Mouse (Mus musculus): Measurements from ENCODE around the gene Dlgap1. TPM values are rescaled to one million over a fixed set of nuclear protein-coding genes. Genes with fewer than 3 reads are reported as not detected.
A peak's percentile ranks its signal among the peaks of the same experiment; 100 is the strongest.

The Dlgap1 gene
- polyA plus RNA-seq, 1 experiment from 2014 or later = 34.9 TPM

- no peaks in the 10 kb centered on the region for H3K36me3 ChIP-seq (replicated peaks; ENCODE audit: control insufficient read depth, insufficient read depth)
- H3K4me1 ChIP-seq (replicated peaks; ENCODE audit: control insufficient read depth, insufficient read depth, low read length) = no peaks in the 10 kb centered on the region
- no peak overlapping the region for H3K9ac ChIP-seq
- H3K4me2 ChIP-seq (replicated peaks) = no peak overlapping the region
- ATAC-seq (ENCODE audit: low FRiP score) (no peak), DNase-seq (ENCODE audit: low spot score) (no peak)
- no peaks in the 10 kb centered on the region for H3K27me3 ChIP-seq (ENCODE audit: control insufficient read depth, insufficient read depth, low read length)
- no peak overlapping the region for H3K4me3 ChIP-seq (replicated peaks; ENCODE audit: low read length)
- H3K27ac ChIP-seq = no peak overlapping the region
- WGBS = 89% methylated on average over 13 of the region's 13 CpGs
- no peaks in the 10 kb centered on the region for H3K9me3 ChIP-seq (ENCODE audit: control insufficient read depth, low read length)
Observed at GRCm38 (mm10) chr17:70673985-70674384, 705.1 kb downstream of the Dlgap1 start.

DNA sequence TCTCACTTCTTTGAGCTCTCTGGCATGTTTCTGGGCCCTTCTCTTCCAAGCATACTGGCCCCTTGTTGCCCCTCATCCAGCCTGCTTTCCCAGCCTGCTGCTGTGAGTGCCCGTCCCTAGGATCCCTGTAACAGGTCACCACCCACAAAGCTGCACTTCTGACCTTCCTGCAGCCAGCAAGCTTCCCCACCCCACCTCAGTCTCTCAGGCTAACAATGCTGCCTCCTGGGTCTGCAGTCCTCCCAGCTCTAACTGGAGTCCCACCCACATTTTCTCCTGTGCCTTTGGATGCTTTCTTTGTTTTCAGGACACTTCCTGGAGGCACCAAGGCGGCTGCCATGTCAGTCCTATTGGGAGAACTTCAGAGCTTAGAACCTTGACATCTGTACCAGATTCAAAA lies 707.6 kb downstream of the Dlgap1 start:
- H3K4me1 ChIP-seq (replicated peaks; ENCODE audit: control insufficient read depth, insufficient read depth, low read length) = no peaks in the 10 kb centered on the region
- 27% methylated on average over 2 of the region's 2 CpGs for WGBS
- no peak for DNase-seq (ENCODE audit: low spot score)
- H3K4me3 ChIP-seq (replicated peaks; ENCODE audit: low read length) = no peak overlapping the region
- H3K27me3 ChIP-seq (ENCODE audit: control insufficient read depth, insufficient read depth, low read length) = no peaks in the 10 kb centered on the region
- no peaks in the 10 kb centered on the region for H3K36me3 ChIP-seq (replicated peaks; ENCODE audit: control insufficient read depth, insufficient read depth)
- H3K4me2 ChIP-seq (replicated peaks) = no peak overlapping the region
- H3K27ac ChIP-seq = no peak overlapping the region
- H3K9me3 ChIP-seq (ENCODE audit: control insufficient read depth, low read length) = no peaks in the 10 kb centered on the region
- no peak overlapping the region for H3K9ac ChIP-seq
- no peak for ATAC-seq (ENCODE audit: low FRiP score)

GRCm38 (mm10) chr17:70683561-70684167 lies 714.8 kb downstream of the Dlgap1 start:
- DNase-seq (ENCODE audit: low spot score) (peak; percentile 84), ATAC-seq (ENCODE audit: low FRiP score) (peak; percentile 63)
- H3K4me1 ChIP-seq (replicated peaks; ENCODE audit: control insufficient read depth, insufficient read depth, low read length) = no peaks in the 10 kb centered on the region
- 15% methylated on average over 15 of the region's 15 CpGs for WGBS
- no peaks in the 10 kb centered on the region for H3K27me3 ChIP-seq (ENCODE audit: control insufficient read depth, insufficient read depth, low read length)
- no peak overlapping the region for H3K9ac ChIP-seq
- H3K4me3 ChIP-seq (replicated peaks; ENCODE audit: low read length) = no peak overlapping the region
- no peaks in the 10 kb centered on the region for H3K9me3 ChIP-seq (ENCODE audit: control insufficient read depth, low read length)
- no peak overlapping the region for H3K4me2 ChIP-seq (replicated peaks)
- H3K27ac ChIP-seq = no peak overlapping the region
- no peaks in the 10 kb centered on the region for H3K36me3 ChIP-seq (replicated peaks; ENCODE audit: control insufficient read depth, insufficient read depth)

DNA sequence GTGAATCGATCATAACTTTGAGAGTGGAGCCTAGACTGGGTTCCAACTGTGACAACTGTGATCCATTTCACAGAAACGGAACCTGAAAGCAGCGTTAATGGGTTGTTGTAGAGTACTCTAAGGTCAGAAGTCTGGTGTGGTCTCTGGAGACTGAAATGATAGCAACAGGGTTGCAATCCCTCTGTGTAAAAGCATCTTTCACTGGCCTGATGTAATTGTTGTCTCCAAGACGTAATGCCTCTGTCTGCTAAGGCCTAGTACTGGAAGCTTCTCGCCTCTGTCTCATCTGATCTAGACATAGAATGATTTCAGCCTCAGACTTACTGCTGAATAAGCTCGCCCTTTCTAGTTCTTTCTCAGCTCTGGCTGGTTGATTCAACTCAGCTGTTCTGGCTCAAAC lies 721.3 kb downstream of the Dlgap1 start:
- H3K9me3 ChIP-seq (ENCODE audit: control insufficient read depth, low read length) = no peaks in the 10 kb centered on the region
- H3K4me2 ChIP-seq (replicated peaks) = no peak overlapping the region
- 88% methylated on average over 6 of the region's 6 CpGs for WGBS
- no peak for ATAC-seq (ENCODE audit: low FRiP score)
- H3K27me3 ChIP-seq (ENCODE audit: control insufficient read depth, insufficient read depth, low read length) = no peaks in the 10 kb centered on the region
- H3K4me1 ChIP-seq (replicated peaks; ENCODE audit: control insufficient read depth, insufficient read depth, low read length) = no peaks in the 10 kb centered on the region
- H3K36me3 ChIP-seq (replicated peaks; ENCODE audit: control insufficient read depth, insufficient read depth) = no peaks in the 10 kb centered on the region
- no peak overlapping the region for H3K27ac ChIP-seq
- DNase-seq (ENCODE audit: low spot score) = no peak
- H3K9ac ChIP-seq = no peak overlapping the region
- no peak overlapping the region for H3K4me3 ChIP-seq (replicated peaks; ENCODE audit: low read length)

GRCm38 (mm10) chr17:70690598-70690997 lies 721.7 kb downstream of the Dlgap1 start:
- WGBS = 87% methylated on average over 8 of the region's 8 CpGs

GRCm38 (mm10) chr17:70706976-70707818 lies 738.3 kb downstream of the Dlgap1 start:
- H3K4me3 ChIP-seq (replicated peaks; ENCODE audit: low read length) = peak overlapping the region; percentile 12
- no peak overlapping the region for H3K27ac ChIP-seq
- H3K9me3 ChIP-seq (ENCODE audit: control insufficient read depth, low read length) = no peaks in the 10 kb centered on the region
- 6% methylated on average over 28 of the region's 28 CpGs for WGBS
- no peaks in the 10 kb centered on the region for H3K27me3 ChIP-seq (ENCODE audit: control insufficient read depth, insufficient read depth, low read length)
- H3K4me1 ChIP-seq (replicated peaks; ENCODE audit: control insufficient read depth, insufficient read depth, low read length) = peaks cover 5% of the 10 kb centered on the region; the same call in 1 of the 2 replicates
- DNase-seq (ENCODE audit: low spot score) (peak; percentile 89), ATAC-seq (ENCODE audit: low FRiP score) (peak; percentile 83)
- H3K4me2 ChIP-seq (replicated peaks) = peak overlapping the region; percentile 46
- no peaks in the 10 kb centered on the region for H3K36me3 ChIP-seq (replicated peaks; ENCODE audit: control insufficient read depth, insufficient read depth)
- peak overlapping the region; percentile 37 for H3K9ac ChIP-seq

More at GRCm38 (mm10) chr17:70690598-70690997, 721.7 kb downstream of the Dlgap1 start:
- H3K4me3 ChIP-seq (replicated peaks; ENCODE audit: low read length) = no peak overlapping the region
- H3K4me1 ChIP-seq (replicated peaks; ENCODE audit: control insufficient read depth, insufficient read depth, low read length) = no peaks in the 10 kb centered on the region
- no peaks in the 10 kb centered on the region for H3K36me3 ChIP-seq (replicated peaks; ENCODE audit: control insufficient read depth, insufficient read depth)
- no peak overlapping the region for H3K9ac ChIP-seq
- ATAC-seq (ENCODE audit: low FRiP score) (no peak), DNase-seq (ENCODE audit: low spot score) (no peak)
- H3K4me2 ChIP-seq (replicated peaks) = no peak overlapping the region
- no peaks in the 10 kb centered on the region for H3K27me3 ChIP-seq (ENCODE audit: control insufficient read depth, insufficient read depth, low read length)
- no peaks in the 10 kb centered on the region for H3K9me3 ChIP-seq (ENCODE audit: control insufficient read depth, low read length)
- no peak overlapping the region for H3K27ac ChIP-seq

GRCm38 (mm10) chr17:70707819-70708140 lies 738.9 kb downstream of the Dlgap1 start:
- no peaks in the 10 kb centered on the region for H3K36me3 ChIP-seq (replicated peaks; ENCODE audit: control insufficient read depth, insufficient read depth)
- H3K4me1 ChIP-seq (replicated peaks; ENCODE audit: control insufficient read depth, insufficient read depth, low read length) = peaks cover 5% of the 10 kb centered on the region; the same call in 1 of the 2 replicates
- peak overlapping the region; percentile 12; the same call in 1 of the 2 replicates for H3K4me3 ChIP-seq (replicated peaks; ENCODE audit: low read length)
- 30% methylated on average over 6 of the region's 6 CpGs for WGBS
- H3K27me3 ChIP-seq (ENCODE audit: control insufficient read depth, insufficient read depth, low read length) = no peaks in the 10 kb centered on the region
- DNase-seq (ENCODE audit: low spot score) = no peak
- H3K9ac ChIP-seq = 0 out of 2 replicates have a peak overlapping the region, but pooled peaks have one; percentile 37
- H3K4me2 ChIP-seq (replicated peaks) = peak overlapping the region; percentile 46
- H3K27ac ChIP-seq = no peak overlapping the region
- ATAC-seq (ENCODE audit: low FRiP score) = no peak
- no peaks in the 10 kb centered on the region for H3K9me3 ChIP-seq (ENCODE audit: control insufficient read depth, low read length)

DNA sequence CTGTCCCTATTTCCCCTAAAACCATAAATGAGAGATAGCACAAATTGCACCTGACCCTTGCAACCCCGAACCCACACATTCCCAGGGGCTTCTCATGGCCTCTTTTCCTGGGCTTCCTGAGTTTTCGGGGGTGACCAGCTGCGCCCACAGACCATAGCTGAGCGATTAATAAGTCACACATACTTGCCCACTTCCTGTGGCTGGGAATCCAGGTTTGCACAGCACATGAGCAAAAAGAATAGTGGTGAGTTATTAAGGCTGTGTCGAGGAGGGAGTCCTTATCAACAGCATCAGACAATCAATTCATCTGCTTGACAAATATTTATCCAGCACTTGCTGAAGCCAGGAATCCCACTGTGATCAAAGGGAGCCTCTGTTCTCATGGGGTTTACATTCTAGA lies 740.7 kb downstream of the Dlgap1 start:
- 61% methylated on average over 5 of the region's 5 CpGs for WGBS
- DNase-seq (ENCODE audit: low spot score) (no peak), ATAC-seq (ENCODE audit: low FRiP score) (no peak)
- Histone ChIP-seq H3K9me3 (ENCODE audit: control insufficient read depth, low read length) (no peaks in the 10 kb centered on the region), H3K4me3 (replicated peaks; ENCODE audit: low read length) (no peak overlapping the region), H3K36me3 (replicated peaks; ENCODE audit: control insufficient read depth, insufficient read depth) (no peaks in the 10 kb centered on the region), H3K4me1 (replicated peaks; ENCODE audit: control insufficient read depth, insufficient read depth, low read length) (peaks cover 5% of the 10 kb centered on the region; the same call in 1 of the 2 replicates), H3K4me2 (replicated peaks) (no peak overlapping the region), H3K27me3 (ENCODE audit: control insufficient read depth, insufficient read depth, low read length) (no peaks in the 10 kb centered on the region), H3K9ac (no peak overlapping the region), H3K27ac (no peak overlapping the region)

- no peaks in the 10 kb centered on the region for H3K36me3 ChIP-seq (replicated peaks; ENCODE audit: control insufficient read depth, insufficient read depth)
- 73% methylated on average over 10 of the region's 10 CpGs for WGBS
- no peak overlapping the region for H3K4me2 ChIP-seq (replicated peaks)
- no peaks in the 10 kb centered on the region for H3K27me3 ChIP-seq (ENCODE audit: control insufficient read depth, insufficient read depth, low read length)
- no peaks in the 10 kb centered on the region for H3K9me3 ChIP-seq (ENCODE audit: control insufficient read depth, low read length)
- no peak overlapping the region for H3K4me3 ChIP-seq (replicated peaks; ENCODE audit: low read length)
- ATAC-seq (ENCODE audit: low FRiP score) (no peak), DNase-seq (ENCODE audit: low spot score) (no peak)
- no peak overlapping the region for H3K27ac ChIP-seq
- no peak overlapping the region for H3K9ac ChIP-seq
- H3K4me1 ChIP-seq (replicated peaks; ENCODE audit: control insufficient read depth, insufficient read depth, low read length) = no peaks in the 10 kb centered on the region
Observed at GRCm38 (mm10) chr17:70713470-70713869, 744.6 kb downstream of the Dlgap1 start.
